Mouse (Mus musculus) ES-E14 (cell line): ENCODE results near the gene Pde9a.

Experiments used
- MAFK ChIP-seq: IDR thresholded peaks from 2 replicates; pipeline ENCODE4 v1.6.1; 2014; ENCODE audit warnings: mild to moderate bottlenecking, low read depth, low read length, inconsistent platforms; ENCODE audit not compliant: insufficient read depth
- ZC3H11A ChIP-seq: IDR thresholded peaks from 2 replicates; pipeline ENCODE4 v1.6.1; 2012; ENCODE audit warnings: low read depth, mild to moderate bottlenecking, inconsistent platforms, low read length, borderline replicate concordance
- ZNF384 ChIP-seq: IDR thresholded peaks from 2 replicates; pipeline ENCODE4 v1.6.1; 2012; ENCODE audit warnings: low read depth, low read length, inconsistent platforms

DNA sequence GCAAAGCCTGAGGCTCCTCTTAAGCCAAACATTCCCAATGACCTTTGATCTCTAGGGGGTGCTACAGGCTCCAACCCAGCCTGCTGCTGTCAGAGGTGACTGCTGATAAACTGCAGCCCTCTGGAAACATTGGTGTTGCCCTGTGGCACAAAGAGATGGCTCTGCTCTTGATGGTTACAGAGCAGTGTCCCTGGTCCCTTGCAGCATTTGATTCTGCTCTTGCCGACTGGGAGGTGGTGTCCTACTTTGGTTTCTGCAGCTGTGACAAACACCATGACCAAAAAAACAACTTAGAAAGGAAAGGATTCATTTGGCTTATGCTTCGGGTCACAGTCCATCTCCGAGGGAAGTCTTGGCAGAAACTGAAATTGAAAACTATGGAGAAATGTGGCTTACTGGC lies 5.5 kb downstream of the Pde9a start:
- TF ChIP-seq ZC3H11A (no peak), ZNF384 (no peak), MAFK (no peak)
